12 mouse cellular contexts compared by ENCODE assay signal in genomic region chr15:103295851-103296250, GRCm38 (mm10). TPM values are rescaled to one million over a fixed set of nuclear protein-coding genes. Genes with fewer than 3 reads are reported as not detected.
DNase-seq lines count a peak whose midpoint lies in the region; ATAC-seq and TF ChIP-seq lines count a peak whose summit lies in the region.
"Had no signal": no experiment of that assay in that cellular context is flagged by ENCODE, and none has a peak within 500 bp of the region (broad histone marks: within the 10 kb centered on the region; RNA-seq: fewer than 3 reads in every experiment).

No protein-coding gene starts in this region.

- no peak for ATAC-seq in intestine, embryonic 15.5 days
- no peak for ATAC-seq in intestine, postnatal 0 days
- ATAC-seq in forebrain, embryonic 12.5 days (ENCODE audit: low FRiP score): no peak
- no peak for ATAC-seq in cerebellum, adult (ENCODE audit: insufficient number of reproducible peaks, low FRiP score, low TSS enrichment)
- ATAC-seq: CD4-positive, CD25-positive, alpha-beta regulatory T cell, adult 4 months had no signal

- DNase-seq in ES-E14 (ENCODE audit: low read depth, low spot score): no peak
- DNase-seq in mesoderm, embryonic 11.5 days (ENCODE audit: low read depth, low spot score): peak; percentile 75
- DNase-seq in layer of hippocampus, postnatal 14 days (ENCODE audit: low spot score in 2 of 2): no peak
- no peak for DNase-seq in urinary bladder, postnatal 25 days (ENCODE audit: low spot score)
- DNase-seq: adrenal gland, adult 2 months; cerebellum, postnatal 14 days; heart, adult 2 months had no signal

- peaks cover 32% of the 10 kb centered on the region for H3K36me3 ChIP-seq in intestine, embryonic 15.5 days
- H3K36me3 ChIP-seq in intestine, postnatal 0 days (ENCODE audit: control insufficient read depth, insufficient read depth): peaks cover 73% of the 10 kb centered on the region
- H3K36me3 ChIP-seq in ES-E14 (ENCODE audit: control insufficient read depth, insufficient read depth, low read length, poor library complexity, severe bottlenecking): peaks cover 11% of the 10 kb centered on the region
- peaks cover 41% of the 10 kb centered on the region for H3K36me3 ChIP-seq in forebrain, embryonic 12.5 days (replicated peaks)

- H3K9ac ChIP-seq in intestine, embryonic 15.5 days: no peak overlapping the region
- H3K9ac ChIP-seq in intestine, postnatal 0 days (ENCODE audit: low read depth, low read length): no peak overlapping the region
- peak overlapping the region; percentile 24; the same call in 1 of the 2 replicates for H3K9ac ChIP-seq in ES-E14 (ENCODE audit: insufficient read depth, low read depth, low read length, poor library complexity, severe bottlenecking)
- H3K9ac ChIP-seq in forebrain, embryonic 12.5 days: peak overlapping the region; percentile 42

- H3K4me3 ChIP-seq in intestine, embryonic 15.5 days (replicated peaks): no peak overlapping the region
- H3K4me3 ChIP-seq in intestine, postnatal 0 days (ENCODE audit: low read depth, low read length): no peak overlapping the region
- no peak overlapping the region for H3K4me3 ChIP-seq in ES-E14 (ENCODE audit: insufficient read depth in 1 of 2, low read depth in 1 of 2, low read length in 2 of 2, poor library complexity in 1 of 2, severe bottlenecking in 1 of 2)
- H3K4me3 ChIP-seq in forebrain, embryonic 12.5 days (replicated peaks): no peak overlapping the region
- H3K4me3 ChIP-seq: heart, adult 2 months had no signal

- H3K4me2 ChIP-seq in intestine, embryonic 15.5 days (replicated peaks): no peak overlapping the region
- no peak overlapping the region for H3K4me2 ChIP-seq in intestine, postnatal 0 days (replicated peaks; ENCODE audit: low read depth)
- H3K4me2 ChIP-seq in forebrain, embryonic 12.5 days: no peak overlapping the region

- 0 out of 2 replicates have a peak overlapping the region, but pooled peaks have one; percentile 0 for H3K27ac ChIP-seq in intestine, embryonic 15.5 days
- H3K27ac ChIP-seq in intestine, postnatal 0 days (ENCODE audit: low read depth, low read length): no peak overlapping the region
- H3K27ac ChIP-seq in ES-E14 (ENCODE audit: insufficient read depth, low read depth, low read length, poor library complexity, severe bottlenecking): no peak overlapping the region; the same call in 1 of the 2 replicates
- H3K27ac ChIP-seq in forebrain, embryonic 12.5 days: peak overlapping the region; percentile 99
- H3K27ac ChIP-seq: heart, adult 2 months had no signal

- no peak for TF ChIP-seq CTCF in intestine, postnatal 0 days (IDR thresholded peaks at IDR 0.05; ENCODE audit: low read depth)

- no peaks in the 10 kb centered on the region for H3K27me3 ChIP-seq in intestine, embryonic 15.5 days (replicated peaks)
- no peaks in the 10 kb centered on the region for H3K27me3 ChIP-seq in intestine, postnatal 0 days (replicated peaks; ENCODE audit: control insufficient read depth, insufficient read depth, low read length)
- no peaks in the 10 kb centered on the region for H3K27me3 ChIP-seq in forebrain, embryonic 12.5 days

- in situ Hi-C loops in ES-E14 (cut with MboI; ENCODE audit: low sequenced_read_pairs in 2 of 2, unreplicated experiment in 2 of 2): no loop called here

- H3K9me3 ChIP-seq in intestine, embryonic 15.5 days: no peaks in the 10 kb centered on the region
- no peaks in the 10 kb centered on the region for H3K9me3 ChIP-seq in intestine, postnatal 0 days (ENCODE audit: control insufficient read depth)
- no peaks in the 10 kb centered on the region for H3K9me3 ChIP-seq in ES-E14 (ENCODE audit: control insufficient read depth, insufficient read depth, low read depth, low read length)
- H3K9me3 ChIP-seq in forebrain, embryonic 12.5 days: no peaks in the 10 kb centered on the region

- 32% methylated on average over 5 of the region's 5 CpGs for WGBS in intestine, embryonic 15.5 days
- WGBS in intestine, postnatal 0 days: 36% methylated on average over 5 of the region's 5 CpGs
- WGBS in forebrain, embryonic 12.5 days: 6% methylated on average over 5 of the region's 5 CpGs

- H3K4me1 ChIP-seq in intestine, embryonic 15.5 days (replicated peaks): peaks cover 23% of the 10 kb centered on the region
- no peaks in the 10 kb centered on the region; the same call in 1 of the 2 replicates for H3K4me1 ChIP-seq in intestine, postnatal 0 days (replicated peaks; ENCODE audit: control insufficient read depth, insufficient read depth, low read length)
- peaks cover 5 to 27% of the 10 kb centered on the region in 2 experiments; a peak in 3 of 4 replicates for H3K4me1 ChIP-seq in ES-E14 (ENCODE audit: control insufficient read depth in 2 of 2, insufficient read depth in 2 of 2, low read length in 2 of 2, poor library complexity in 1 of 2)
- peaks cover 56% of the 10 kb centered on the region for H3K4me1 ChIP-seq in forebrain, embryonic 12.5 days

TF ChIP-seq in ES-E14, 5 proteins besides CTCF, POLR2A, EP300 and RAD21:
- TF ChIP-seq CHD2 (IDR thresholded peaks at IDR 0.05; ENCODE audit: low read depth, low read length): no peak
- TF ChIP-seq HCFC1 (IDR thresholded peaks at IDR 0.05; ENCODE audit: borderline replicate concordance, insufficient read depth, low read length): no peak
- no peak for TF ChIP-seq ZNF384 (IDR thresholded peaks at IDR 0.05; ENCODE audit: low read depth, low read length)
- no peak for TF ChIP-seq ZC3H11A (IDR thresholded peaks at IDR 0.05; ENCODE audit: borderline replicate concordance, low read depth, low read length)
- TF ChIP-seq MAFK (IDR thresholded peaks at IDR 0.05; ENCODE audit: insufficient read depth, low read depth, low read length): no peak

RNA-seq across cellular contexts. Expression of gene Gpr84, which starts 14.6 kb away (rescaled TPM):
- polyA plus RNA-seq in intestine, embryonic 15.5 days (2015; fragmentation: Nextera tagmentation; extraction: Ambion mirVana): 0.20 and 0.29 TPM in 2 replicates
- not detected in 2 replicates for polyA plus RNA-seq in intestine, postnatal 0 days (2015; fragmentation: Nextera tagmentation; extraction: Ambion mirVana)
- 0.40 and 0.48 TPM in 2 replicates for total RNA-seq in ES-E14 (2012; rRNA removed)
- 0.10 and 0.37 TPM in 2 replicates for polyA plus RNA-seq in forebrain, embryonic 12.5 days (2016; fragmentation: Nextera tagmentation; extraction: Ambion mirVana)
- under 1 TPM; 0.74 to 0.81 TPM for total RNA-seq in layer of hippocampus, postnatal 14 days (2021)
- total RNA-seq: adrenal gland, adult 2 months; heart, adult 2 months had no signal
- polyA plus RNA-seq: CD4-positive, CD25-positive, alpha-beta regulatory T cell, adult 4 months had no signal

RNA-seq across cellular contexts. Expression of gene Copz1, which starts 23.3 kb away (rescaled TPM):
- polyA plus RNA-seq in intestine, embryonic 15.5 days (2015; fragmentation: Nextera tagmentation; extraction: Ambion mirVana): 259 and 262 TPM in 2 replicates
- 248 and 253 TPM in 2 replicates for polyA plus RNA-seq in intestine, postnatal 0 days (2015; fragmentation: Nextera tagmentation; extraction: Ambion mirVana)
- total RNA-seq in ES-E14 (2012; rRNA removed): 59.4 and 85.5 TPM in 2 replicates
- polyA plus RNA-seq in forebrain, embryonic 12.5 days (2016; fragmentation: Nextera tagmentation; extraction: Ambion mirVana): 226 and 228 TPM in 2 replicates
- total RNA-seq in layer of hippocampus, postnatal 14 days (2021): 100 to 1,000 TPM; 102 to 105 TPM

RNA-seq across cellular contexts. Expression of gene Nfe2, which starts 37.6 kb away (rescaled TPM):
- polyA plus RNA-seq in intestine, embryonic 15.5 days (2015; fragmentation: Nextera tagmentation; extraction: Ambion mirVana): 3.5 and 4.9 TPM in 2 replicates
- polyA plus RNA-seq in intestine, postnatal 0 days (2015; fragmentation: Nextera tagmentation; extraction: Ambion mirVana): 0.82 and 0.90 TPM in 2 replicates
- total RNA-seq in ES-E14 (2012; rRNA removed): 0.49 and 1.0 TPM in 2 replicates
- polyA plus RNA-seq in forebrain, embryonic 12.5 days (2016; fragmentation: Nextera tagmentation; extraction: Ambion mirVana): 2.1 and 3.4 TPM in 2 replicates
- total RNA-seq in layer of hippocampus, postnatal 14 days (2021): not detected

RNA-seq across cellular contexts. Expression of gene Zfp385a, which starts 44.0 kb away (rescaled TPM):
- polyA plus RNA-seq in intestine, embryonic 15.5 days (2015; fragmentation: Nextera tagmentation; extraction: Ambion mirVana): 5.6 TPM in 2 replicates
- 2.9 and 3.1 TPM in 2 replicates for polyA plus RNA-seq in intestine, postnatal 0 days (2015; fragmentation: Nextera tagmentation; extraction: Ambion mirVana)
- total RNA-seq in ES-E14 (2012; rRNA removed): 2.7 and 5.9 TPM in 2 replicates
- 16.1 and 16.8 TPM in 2 replicates for polyA plus RNA-seq in forebrain, embryonic 12.5 days (2016; fragmentation: Nextera tagmentation; extraction: Ambion mirVana)
- total RNA-seq in layer of hippocampus, postnatal 14 days (2021): 10 to 100 TPM; 43.2 to 44.4 TPM
- polyA plus RNA-seq: CD4-positive, CD25-positive, alpha-beta regulatory T cell, adult 4 months had no signal

RNA-seq across cellular contexts. Expression of gene Hnrnpa1, which starts 55.6 kb away (rescaled TPM):
- polyA plus RNA-seq in intestine, embryonic 15.5 days (2015; fragmentation: Nextera tagmentation; extraction: Ambion mirVana): 652 and 741 TPM in 2 replicates
- polyA plus RNA-seq in intestine, postnatal 0 days (2015; fragmentation: Nextera tagmentation; extraction: Ambion mirVana): 219 and 224 TPM in 2 replicates
- total RNA-seq in ES-E14 (2012; rRNA removed): 321 and 519 TPM in 2 replicates
- polyA plus RNA-seq in forebrain, embryonic 12.5 days (2016; fragmentation: Nextera tagmentation; extraction: Ambion mirVana): 1,521 and 1,527 TPM in 2 replicates
- 100 to 1,000 TPM; 297 to 307 TPM for total RNA-seq in layer of hippocampus, postnatal 14 days (2021)

Comparison
In these comparisons a context has a peak if more than half of its experiments do, and no peak if none do; other contexts are left out.
1. H3K27ac ChIP-seq: peak in intestine, embryonic 15.5 days (single experiment) and forebrain, embryonic 12.5 days (single experiment); none in intestine, postnatal 0 days (single experiment) and ES-E14 (single experiment).
2. H3K9ac ChIP-seq: peak in ES-E14 (single experiment) and forebrain, embryonic 12.5 days (single experiment); none in intestine, embryonic 15.5 days (single experiment) and intestine, postnatal 0 days (single experiment).